ENCODE assay signal across 9 mouse cellular contexts in genomic region chr12:102695369-102696239, GRCm38 (mm10). TPM values are rescaled to one million over a fixed set of nuclear protein-coding genes. Genes with fewer than 3 reads are reported as not detected.
DNase-seq lines count a peak whose midpoint lies in the region; ATAC-seq and TF ChIP-seq lines count a peak whose summit lies in the region.
"Had no signal": no experiment of that assay in that cellular context is flagged by ENCODE, and none has a peak within 500 bp of the region (broad histone marks: within the 10 kb centered on the region; RNA-seq: fewer than 3 reads in every experiment).

No protein-coding gene starts in this region.

- H3K79me2 ChIP-seq in heart, adult 2 months (replicated peaks; ENCODE audit: control insufficient read depth, insufficient read depth, low read length), result no peaks in the 10 kb centered on the region

- DNase-seq in heart, adult 2 months, result no peak
- DNase-seq in layer of hippocampus, adult 9-10 months (ENCODE audit: low spot score), result peak; percentile 73
- peak; percentile 84 to 85 for DNase-seq in right cerebral cortex, postnatal 10 days (ENCODE audit: low spot score in 2 of 2)
- DNase-seq in lung, postnatal 14 days, result no peak
- no peak for DNase-seq in adrenal gland, adult (ENCODE audit: inconsistent age in 2 of 2, low spot score in 1 of 2)
- DNase-seq in MN1 (ENCODE audit: low spot score), result no peak

- no peak for ATAC-seq in heart, embryonic 16.5 days (replicated peaks; ENCODE audit: extremely low read depth, insufficient read depth, low FRiP score)

- intact Hi-C loops in heart, adult 2 months (cut with DNase I), result no loop called here

- H3K9me3 ChIP-seq in heart, embryonic 16.5 days (replicated peaks; ENCODE audit: control insufficient read depth, low read length), result no peaks in the 10 kb centered on the region
- H3K9me3 ChIP-seq: hindbrain, embryonic 12.5 days had no signal

- peak overlapping the region; percentile 41; the same call in 1 of the 2 replicates for H3K9ac ChIP-seq in heart, embryonic 16.5 days (ENCODE audit: low read length)
- H3K9ac ChIP-seq in heart, adult 2 months (ENCODE audit: low read depth, low read length), result no peak overlapping the region
- H3K9ac ChIP-seq: hindbrain, embryonic 12.5 days had no signal

- H3K27ac ChIP-seq in heart, embryonic 16.5 days (ENCODE audit: low read length), result peak overlapping the region; percentile 14; the same call in 1 of the 2 replicates
- H3K27ac ChIP-seq in heart, adult 2 months, result no peak overlapping the region
- H3K27ac ChIP-seq in bone marrow, adult 2 months (ENCODE audit: control insufficient read depth, insufficient read depth, low read depth, low read length, poor library complexity), result peak overlapping the region; percentile 22
- H3K27ac ChIP-seq: hindbrain, embryonic 12.5 days had no signal

- TF ChIP-seq POLR2A in heart, adult 2 months (IDR thresholded peaks at IDR 0.05; ENCODE audit: insufficient read depth, low read depth, low read length), result no peak
- no peak for TF ChIP-seq POLR2A in bone marrow, adult 2 months (IDR thresholded peaks at IDR 0.05; ENCODE audit: borderline replicate concordance, control insufficient read depth, low read depth, low read length)

- peaks cover 24% of the 10 kb centered on the region for H3K4me1 ChIP-seq in heart, embryonic 16.5 days (ENCODE audit: control insufficient read depth, insufficient read depth, low read length)
- H3K4me1 ChIP-seq in heart, adult 2 months (ENCODE audit: control insufficient read depth, insufficient read depth, low read length), result no peaks in the 10 kb centered on the region; the same call in 1 of the 2 replicates
- H3K4me1 ChIP-seq in bone marrow, adult 2 months (ENCODE audit: control insufficient read depth, insufficient read depth, low read length), result peaks cover 10% of the 10 kb centered on the region; the same call in 1 of the 2 replicates

- no peak for TF ChIP-seq CTCF in heart, adult 2 months (IDR thresholded peaks at IDR 0.05)
- TF ChIP-seq CTCF in bone marrow, adult 2 months (IDR thresholded peaks at IDR 0.05; ENCODE audit: control insufficient read depth, insufficient read depth, low read length), result no peak

- no peaks in the 10 kb centered on the region for H3K27me3 ChIP-seq in heart, embryonic 16.5 days (ENCODE audit: control insufficient read depth, insufficient read depth, low read length)
- H3K27me3 ChIP-seq in heart, adult 2 months (ENCODE audit: control insufficient read depth, insufficient read depth, low read length), result no peaks in the 10 kb centered on the region
- H3K27me3 ChIP-seq: hindbrain, embryonic 12.5 days had no signal

- H3K4me3 ChIP-seq in heart, embryonic 16.5 days (ENCODE audit: low read length), result no peak overlapping the region
- H3K4me3 ChIP-seq in heart, adult 2 months, result no peak overlapping the region
- H3K4me3 ChIP-seq in bone marrow, adult 2 months (replicated peaks; ENCODE audit: control insufficient read depth, low read depth, low read length), result peak overlapping the region; percentile 7
- H3K4me3 ChIP-seq: hindbrain, embryonic 12.5 days had no signal

- no peaks in the 10 kb centered on the region for H3K36me3 ChIP-seq in heart, embryonic 16.5 days (ENCODE audit: control insufficient read depth, insufficient read depth)
- H3K36me3 ChIP-seq in heart, adult 2 months (ENCODE audit: control insufficient read depth, insufficient read depth, low read length), result no peaks in the 10 kb centered on the region
- H3K36me3 ChIP-seq: hindbrain, embryonic 12.5 days had no signal

- peak overlapping the region; percentile 28 for H3K4me2 ChIP-seq in heart, embryonic 16.5 days (ENCODE audit: low read depth, low read length)
- H3K4me2 ChIP-seq: hindbrain, embryonic 12.5 days had no signal

- 72% methylated on average over 18 of the region's 18 CpGs for WGBS in heart, embryonic 16.5 days
- WGBS in heart, adult 2 months, result 81% methylated on average over 18 of the region's 18 CpGs
- 51% methylated on average over 18 of the region's 18 CpGs for WGBS in bone marrow, adult 2 months

- TF ChIP-seq EP300 in heart, adult 2 months (IDR thresholded peaks at IDR 0.05; ENCODE audit: insufficient read depth, low read depth, low read length), result no peak

RNA-seq across cellular contexts. Expression of gene Itpk1, which starts 9.1 kb away (rescaled TPM):
- 7.2 and 8.8 TPM in 2 replicates for polyA plus RNA-seq in heart, embryonic 16.5 days (2015; fragmentation: Nextera tagmentation; extraction: Ambion mirVana)
- 1 to 10 TPM; 7.9 to 9.5 TPM for total RNA-seq in heart, adult 2 months (2021)
- polyA plus RNA-seq in heart, adult 2 months (2012; rRNA removed), result 11.6 and 11.9 TPM in 2 replicates
- 9.9 and 15.8 TPM in 2 replicates for polyA plus RNA-seq in bone marrow, adult 2 months (2011; ENCODE audit: insufficient read depth, insufficient read length, low replicate concordance, missing spikeins)

RNA-seq across cellular contexts. Expression of gene Moap1, which starts 47.9 kb away (rescaled TPM):
- polyA plus RNA-seq in heart, embryonic 16.5 days (2015; fragmentation: Nextera tagmentation; extraction: Ambion mirVana), result 19.0 and 19.5 TPM in 2 replicates
- 1 to 10 TPM; 7.0 to 7.5 TPM for total RNA-seq in heart, adult 2 months (2021)
- 0.51 TPM in 1 of 2 replicates, not detected in the other for polyA plus RNA-seq in heart, adult 2 months (2012; rRNA removed)
- not detected in 2 replicates for polyA plus RNA-seq in bone marrow, adult 2 months (2011; ENCODE audit: insufficient read depth, insufficient read length, low replicate concordance, missing spikeins)

RNA-seq across cellular contexts. Expression of gene Tmem251, which starts 48.0 kb away (rescaled TPM):
- polyA plus RNA-seq in heart, embryonic 16.5 days (2015; fragmentation: Nextera tagmentation; extraction: Ambion mirVana), result 7.7 and 8.3 TPM in 2 replicates
- 1 to 10 TPM; 4.5 to 4.6 TPM for total RNA-seq in heart, adult 2 months (2021)
- polyA plus RNA-seq in heart, adult 2 months (2012; rRNA removed), result 1.8 and 4.0 TPM in 2 replicates
- 3.5 and 7.1 TPM in 2 replicates for polyA plus RNA-seq in bone marrow, adult 2 months (2011; ENCODE audit: insufficient read depth, insufficient read length, low replicate concordance, missing spikeins)

Comparison
In these comparisons a context has a peak if more than half of its experiments do, and no peak if none do; other contexts are left out.
1. RNA of gene Moap1, which starts 47.9 kb away (polyA plus RNA-seq): 19.0 to 19.5 TPM in heart, embryonic 16.5 days; not detected in bone marrow, adult 2 months and 0.51 TPM in heart, adult 2 months; every median in the first group is over 10 times any median in the second.
2. DNase-seq: peak in layer of hippocampus, adult 9-10 months (single experiment) and right cerebral cortex, postnatal 10 days (2 of 2); none in heart, adult 2 months (0 of 2), lung, postnatal 14 days (single experiment), adrenal gland, adult (0 of 2) and MN1 (single experiment).